Mouse (Mus musculus) embryonic fibroblast, embryonic 13.5 days (primary cell): ENCODE data around the gene Ly6g5c. TPM values are rescaled to one million over a fixed set of nuclear protein-coding genes. Genes with fewer than 3 reads are reported as not detected.

Source experiments
- H3K27ac ChIP-seq: 2 replicates; pipeline ENCODE4 v1.5.1; 2012; ENCODE audit warnings: low read length, control low read depth, inconsistent platforms; ENCODE audit not compliant: insufficient read depth
- H3K4me1 ChIP-seq: 2 replicates; pipeline ENCODE4 v1.6.1; 2011; ENCODE audit warnings: low read length; ENCODE audit not compliant: control insufficient read depth, insufficient read depth
- H3K4me3 ChIP-seq: 2 replicates; pipeline ENCODE4 v1.5.1; 2011; ENCODE audit warnings: mild to moderate bottlenecking, control low read depth, low read length; ENCODE audit not compliant: insufficient read depth
- CTCF ChIP-seq: IDR thresholded peaks from 2 replicates; pipeline ENCODE4 v1.5.1; 2011; ENCODE audit warnings: mild to moderate bottlenecking, control low read depth, low read length, moderate library complexity, borderline replicate concordance; ENCODE audit not compliant: insufficient read depth
- POLR2A ChIP-seq: IDR thresholded peaks from 2 replicates; pipeline ENCODE4 v1.6.1; 2011; ENCODE audit warnings: low read depth, mild to moderate bottlenecking, control low read depth, low read length, moderate library complexity
- polyA plus RNA-seq: library from polyadenylated mRNA; stranded (reverse); fragments of >200 nt; gene quantifications from 2 replicates; pipeline ENCODE4 v1.2.4, GENCODE M21; 2011; ENCODE audit warnings: low read depth; ENCODE audit not compliant: missing spikeins, insufficient read length

Ly6g5c gene
- polyA plus RNA-seq, 1 experiment, result not detected

GRCm38 (mm10) chr17:35125081-35125480 lies 17.0 kb downstream of the Ly6g5c start:
- TF ChIP-seq CTCF (no peak), POLR2A (no peak)
- Histone ChIP-seq H3K4me1 (peaks cover 11% of the 10 kb centered on the region; the same call in 1 of the 2 replicates), H3K4me3 (no peak overlapping the region), H3K27ac (no peak overlapping the region)

DNA sequence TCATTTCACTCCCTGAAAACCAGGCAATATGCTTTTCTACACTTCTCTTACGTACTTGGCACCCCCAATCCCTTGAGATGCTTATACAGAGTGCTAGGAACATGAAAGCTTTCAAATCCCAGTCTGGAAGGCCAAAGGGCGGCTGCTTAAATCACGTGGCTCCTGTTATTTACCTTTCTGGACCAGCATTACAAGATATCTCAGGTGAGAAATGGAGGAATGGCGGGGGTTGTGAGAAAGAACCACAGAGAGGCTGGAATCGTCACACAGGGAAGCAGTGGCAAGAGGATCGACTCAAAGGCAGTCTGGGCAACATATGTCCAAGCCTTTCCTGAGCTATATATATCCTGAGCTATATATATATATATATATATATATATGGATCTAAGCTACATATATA lies 17.5 kb downstream of the Ly6g5c start:
- Histone ChIP-seq H3K27ac (no peak overlapping the region), H3K4me3 (peak overlapping the region; percentile 64; the same call in 1 of the 2 replicates), H3K4me1 (peaks cover 11% of the 10 kb centered on the region; the same call in 1 of the 2 replicates)
- TF ChIP-seq POLR2A (no peak), CTCF (no peak)

DNA sequence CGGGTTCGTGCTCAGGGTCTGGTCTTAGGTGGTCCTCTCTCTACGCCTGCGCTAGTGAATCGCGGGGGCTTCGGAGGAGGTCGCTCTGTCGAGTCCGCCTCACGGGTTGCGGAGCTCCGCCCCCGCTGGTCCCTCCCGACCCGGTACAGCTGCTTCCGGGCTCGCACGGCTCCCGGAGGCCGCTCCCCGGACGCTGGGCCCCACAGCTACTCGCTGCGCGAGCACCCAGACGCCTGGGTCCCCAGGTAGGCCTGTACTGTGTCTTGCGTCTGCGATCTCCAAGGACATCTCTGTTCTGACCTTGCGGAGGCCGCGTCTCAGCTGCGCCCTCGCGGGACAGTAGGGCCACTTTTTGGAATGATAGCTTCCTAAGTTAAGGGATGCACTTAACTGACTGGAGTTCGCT lies 18.1 kb downstream of the Ly6g5c start, which contains the start of gene D17H6S53E:
TSS of gene D17H6S53E (plus strand) at position 168 of the 406 bp plus-strand sequence.
- Histone ChIP-seq H3K4me1 (peaks cover 11% of the 10 kb centered on the region; the same call in 1 of the 2 replicates), H3K4me3 (peak within 1 kb of the TSS; percentile 64), H3K27ac (peak within 1 kb of the TSS; percentile 19)
- TF ChIP-seq POLR2A (peak; percentile 89), CTCF (no peak)

DNA sequence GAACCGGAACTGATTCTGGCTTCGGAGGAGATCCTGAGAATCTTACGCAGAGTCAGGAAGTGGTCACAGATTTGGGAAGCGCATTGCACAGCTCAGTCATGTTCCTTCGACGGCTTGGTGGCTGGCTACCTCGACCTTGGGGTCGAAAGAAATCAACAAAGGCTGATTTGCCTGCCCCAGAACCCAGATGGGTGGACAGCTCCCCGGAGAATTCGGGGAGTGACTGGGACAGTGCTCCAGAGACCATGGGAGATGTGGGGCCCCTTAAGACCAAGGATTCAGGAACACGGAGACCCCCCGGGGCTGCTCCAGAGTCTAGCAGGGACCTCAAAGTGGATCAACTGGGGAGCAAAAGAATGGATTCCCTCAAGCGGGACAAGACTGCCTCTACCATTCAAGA lies 18.9 kb downstream of the Ly6g5c start:
- Histone ChIP-seq H3K4me1 (peaks cover 11% of the 10 kb centered on the region; the same call in 1 of the 2 replicates), H3K27ac (peak overlapping the region; percentile 19; the same call in 1 of the 2 replicates), H3K4me3 (peak overlapping the region; percentile 64)
- TF ChIP-seq CTCF, result no peak
- TF ChIP-seq POLR2A, result no peak

DNA sequence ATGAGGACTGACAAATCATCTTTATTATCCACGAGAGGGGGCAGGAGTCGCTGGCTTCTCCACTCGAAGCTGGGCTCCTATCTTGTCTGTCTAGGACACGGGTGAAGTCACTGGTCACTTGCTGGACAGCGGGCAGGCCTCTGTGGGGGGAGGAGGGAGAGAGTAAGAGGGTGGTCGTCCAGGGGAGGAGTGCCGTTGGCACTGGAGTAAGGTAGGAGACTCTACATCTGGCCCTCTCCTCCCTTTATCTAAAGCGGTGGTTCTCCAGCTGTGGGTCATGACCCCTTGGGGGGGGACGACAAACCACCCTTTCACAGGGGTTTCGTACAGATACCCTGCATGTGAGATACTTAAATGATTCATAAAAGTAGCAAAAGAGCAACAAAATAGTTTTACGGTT lies 20.9 kb downstream of the Ly6g5c start:
- H3K27ac ChIP-seq, result no peak overlapping the region
- no peak for TF ChIP-seq POLR2A
- no peak for TF ChIP-seq CTCF
- H3K4me1 ChIP-seq, result peaks cover 11% of the 10 kb centered on the region; the same call in 1 of the 2 replicates
- H3K4me3 ChIP-seq, result no peak overlapping the region

- Histone ChIP-seq H3K4me1 (0 out of 2 replicates have a peak, but pooled peaks cover 8% of the 10 kb centered on the region), H3K27ac (no peak overlapping the region), H3K4me3 (no peak overlapping the region)
- TF ChIP-seq POLR2A, result no peak
- TF ChIP-seq CTCF, result no peak
Observed at GRCm38 (mm10) chr17:35131038-35131437, 23.0 kb downstream of the Ly6g5c start.

GRCm38 (mm10) chr17:35131500-35132173 lies 23.6 kb downstream of the Ly6g5c start, which contains the start of gene Apom:
Apom (minus strand) TSS chr17:35132050.
- Histone ChIP-seq H3K27ac (no peak within 1 kb of the TSS), H3K4me3 (no peak within 1 kb of the TSS), H3K4me1 (0 out of 2 replicates have a peak, but pooled peaks cover 8% of the 10 kb centered on the region)
- TF ChIP-seq CTCF (no peak), POLR2A (no peak)

- TF ChIP-seq CTCF (no peak), POLR2A (no peak)
- H3K4me3 ChIP-seq, result no peak overlapping the region
- no peak overlapping the region for H3K27ac ChIP-seq
- H3K4me1 ChIP-seq, result 0 out of 2 replicates have a peak, but pooled peaks cover 5% of the 10 kb centered on the region
Observed at GRCm38 (mm10) chr17:35132174-35132560, 24.1 kb downstream of the Ly6g5c start.

DNA sequence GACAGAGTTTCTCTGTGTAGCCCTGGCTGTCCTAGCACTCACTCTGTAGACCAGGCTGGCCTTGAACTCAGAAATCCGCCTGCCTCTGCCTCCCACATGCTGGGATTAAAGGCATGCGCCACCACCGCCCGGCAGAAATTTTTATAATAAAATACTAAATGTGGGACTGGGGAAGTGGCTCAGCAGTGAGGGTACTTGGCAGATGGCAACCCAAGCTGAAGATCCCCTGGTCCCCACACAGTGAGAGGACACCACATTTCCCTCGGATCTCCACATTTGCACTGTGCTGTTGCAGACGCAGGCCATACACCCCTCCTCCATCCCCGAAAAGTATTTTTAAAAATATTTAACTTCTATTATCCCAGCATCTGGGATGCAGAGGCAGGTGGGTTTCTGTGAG lies 25.4 kb downstream of the Ly6g5c start:
- TF ChIP-seq POLR2A, result no peak
- H3K27ac ChIP-seq, result no peak overlapping the region
- no peak overlapping the region for H3K4me3 ChIP-seq
- H3K4me1 ChIP-seq, result no peaks in the 10 kb centered on the region
